Mouse (Mus musculus): ENCODE measurements around the gene Stk39. TPM values are rescaled to one million over a fixed set of nuclear protein-coding genes. Genes with fewer than 3 reads are reported as not detected.

Stk39 gene
- polyA plus RNA-seq, 1 experiment from 2014 or later = 11.8 TPM

GRCm38 (mm10) chr2:68301811-68302542, 170.1 kb downstream of the Stk39 start:
- Histone ChIP-seq H3K4me1 (ENCODE audit: insufficient read depth, low read depth, low read length) (no peaks in the 10 kb centered on the region), H3K9ac (replicated peaks; ENCODE audit: low read depth) (no peak overlapping the region), H3K4me3 (ENCODE audit: low read depth, low read length) (no peak overlapping the region), H3K27me3 (replicated peaks; ENCODE audit: insufficient read depth, low read length) (no peaks in the 10 kb centered on the region), H3K36me3 (ENCODE audit: insufficient read depth, low read length) (no peaks in the 10 kb centered on the region), H3K9me3 (ENCODE audit: low read length) (no peaks in the 10 kb centered on the region), H3K4me2 (replicated peaks; ENCODE audit: low read depth, low read length) (no peak overlapping the region), H3K27ac (ENCODE audit: low read length) (no peak overlapping the region)
- DNase-seq (ENCODE audit: low spot score) = no peak
- WGBS = 52% methylated on average over 4 of the region's 4 CpGs
- TF ChIP-seq CTCF (IDR thresholded peaks at IDR 0.05) (no peak), EP300 (IDR thresholded peaks at IDR 0.05) (no peak)
- ATAC-seq = no peak

- Histone ChIP-seq H3K4me1 (ENCODE audit: insufficient read depth, low read depth, low read length) (no peaks in the 10 kb centered on the region), H3K4me2 (replicated peaks; ENCODE audit: low read depth, low read length) (no peak overlapping the region), H3K9ac (replicated peaks; ENCODE audit: low read depth) (no peak overlapping the region), H3K4me3 (ENCODE audit: low read depth, low read length) (no peak overlapping the region), H3K27ac (ENCODE audit: low read length) (no peak overlapping the region), H3K27me3 (replicated peaks; ENCODE audit: insufficient read depth, low read length) (no peaks in the 10 kb centered on the region), H3K9me3 (ENCODE audit: low read length) (no peaks in the 10 kb centered on the region), H3K36me3 (ENCODE audit: insufficient read depth, low read length) (no peaks in the 10 kb centered on the region)
- ATAC-seq = no peak
- WGBS = 87% methylated on average over 3 of the region's 3 CpGs
- TF ChIP-seq CTCF (IDR thresholded peaks at IDR 0.05) = no peak
- TF ChIP-seq EP300 (IDR thresholded peaks at IDR 0.05) = no peak
- DNase-seq (ENCODE audit: low spot score) = no peak
These were observed 173.7 kb downstream of the Stk39 start for GRCm38 (mm10) chr2:68298356-68298755.

- H3K9me3 ChIP-seq (ENCODE audit: low read length) = no peaks in the 10 kb centered on the region
- no peak overlapping the region for H3K4me3 ChIP-seq (ENCODE audit: low read depth, low read length)
- no peak overlapping the region for H3K4me2 ChIP-seq (replicated peaks; ENCODE audit: low read depth, low read length)
- no peak overlapping the region for H3K27ac ChIP-seq (ENCODE audit: low read length)
- H3K36me3 ChIP-seq (ENCODE audit: insufficient read depth, low read length) = no peaks in the 10 kb centered on the region
- ATAC-seq (no peak), DNase-seq (ENCODE audit: low spot score) (no peak)
- H3K27me3 ChIP-seq (replicated peaks; ENCODE audit: insufficient read depth, low read length) = no peaks in the 10 kb centered on the region
- TF ChIP-seq CTCF (IDR thresholded peaks at IDR 0.05) (no peak), EP300 (IDR thresholded peaks at IDR 0.05) (no peak)
- WGBS = 90% methylated on average over 2 of the region's 2 CpGs
- H3K4me1 ChIP-seq (ENCODE audit: insufficient read depth, low read depth, low read length) = no peaks in the 10 kb centered on the region
- no peak overlapping the region for H3K9ac ChIP-seq (replicated peaks; ENCODE audit: low read depth)
These were observed 174.1 kb downstream of the Stk39 start for GRCm38 (mm10) chr2:68297955-68298354.

- no peak overlapping the region for H3K27ac ChIP-seq (ENCODE audit: low read length)
- H3K4me3 ChIP-seq (ENCODE audit: low read depth, low read length) = no peak overlapping the region
- H3K4me2 ChIP-seq (replicated peaks; ENCODE audit: low read depth, low read length) = no peak overlapping the region
- no peak overlapping the region for H3K9ac ChIP-seq (replicated peaks; ENCODE audit: low read depth)
- TF ChIP-seq CTCF (IDR thresholded peaks at IDR 0.05) (no peak), EP300 (IDR thresholded peaks at IDR 0.05) (no peak)
- WGBS = 58% methylated on average over 2 of the region's 2 CpGs
- no peaks in the 10 kb centered on the region for H3K9me3 ChIP-seq (ENCODE audit: low read length)
- no peaks in the 10 kb centered on the region for H3K27me3 ChIP-seq (replicated peaks; ENCODE audit: insufficient read depth, low read length)
- ATAC-seq = no peak
- H3K36me3 ChIP-seq (ENCODE audit: insufficient read depth, low read length) = no peaks in the 10 kb centered on the region
- DNase-seq (ENCODE audit: low spot score) = no peak
- no peaks in the 10 kb centered on the region for H3K4me1 ChIP-seq (ENCODE audit: insufficient read depth, low read depth, low read length)
These were observed 175.3 kb downstream of the Stk39 start for GRCm38 (mm10) chr2:68296743-68297142.

GRCm38 (mm10) chr2:68292539-68293320, 179.3 kb downstream of the Stk39 start:
- no peaks in the 10 kb centered on the region for H3K9me3 ChIP-seq (ENCODE audit: low read length)
- no peak overlapping the region for H3K27ac ChIP-seq (ENCODE audit: low read length)
- ATAC-seq (no peak), DNase-seq (ENCODE audit: low spot score) (no peak)
- no peak overlapping the region for H3K4me3 ChIP-seq (ENCODE audit: low read depth, low read length)
- H3K27me3 ChIP-seq (replicated peaks; ENCODE audit: insufficient read depth, low read length) = no peaks in the 10 kb centered on the region
- TF ChIP-seq CTCF (IDR thresholded peaks at IDR 0.05) (no peak), EP300 (IDR thresholded peaks at IDR 0.05) (no peak)
- H3K36me3 ChIP-seq (ENCODE audit: insufficient read depth, low read length) = no peaks in the 10 kb centered on the region
- H3K9ac ChIP-seq (replicated peaks; ENCODE audit: low read depth) = no peak overlapping the region
- H3K4me1 ChIP-seq (ENCODE audit: insufficient read depth, low read depth, low read length) = no peaks in the 10 kb centered on the region
- 56% methylated on average over 16 of the region's 16 CpGs for WGBS
- H3K4me2 ChIP-seq (replicated peaks; ENCODE audit: low read depth, low read length) = no peak overlapping the region

DNA sequence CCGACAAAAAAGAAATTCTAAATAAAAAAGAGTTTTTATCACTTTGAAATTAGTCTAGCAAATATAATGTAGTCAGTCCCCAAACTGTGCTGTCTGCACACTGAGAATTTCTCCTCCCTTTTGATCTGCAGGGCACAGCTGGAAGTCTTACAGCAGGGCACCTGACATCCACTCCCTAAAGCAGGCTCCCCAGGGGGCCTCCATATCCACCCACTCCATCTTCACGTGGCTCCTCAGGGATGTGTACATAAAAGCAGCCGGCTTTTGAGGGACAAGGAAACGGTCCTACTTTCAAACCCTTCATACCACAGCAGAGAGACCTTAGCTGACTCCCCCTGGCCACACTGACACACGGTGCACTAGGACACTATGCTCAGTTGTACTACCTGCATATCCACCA, 180.2 kb downstream of the Stk39 start:
- 37% methylated on average over 5 of the region's 5 CpGs for WGBS
- Histone ChIP-seq H3K27ac (ENCODE audit: low read length) (no peak overlapping the region), H3K4me3 (ENCODE audit: low read depth, low read length) (no peak overlapping the region), H3K27me3 (replicated peaks; ENCODE audit: insufficient read depth, low read length) (no peaks in the 10 kb centered on the region), H3K9me3 (ENCODE audit: low read length) (no peaks in the 10 kb centered on the region), H3K36me3 (ENCODE audit: insufficient read depth, low read length) (no peaks in the 10 kb centered on the region), H3K4me1 (ENCODE audit: insufficient read depth, low read depth, low read length) (no peaks in the 10 kb centered on the region), H3K9ac (replicated peaks; ENCODE audit: low read depth) (no peak overlapping the region), H3K4me2 (replicated peaks; ENCODE audit: low read depth, low read length) (no peak overlapping the region)
- TF ChIP-seq CTCF (IDR thresholded peaks at IDR 0.05) (no peak), EP300 (IDR thresholded peaks at IDR 0.05) (no peak)
- ATAC-seq = no peak
- DNase-seq (ENCODE audit: low spot score) = no peak

All from lung, postnatal 0 days (tissue).